Mouse (Mus musculus) liver, adult 2 months (tissue): ENCODE data around the gene Cope. TPM values are rescaled to one million over a fixed set of nuclear protein-coding genes. Genes with fewer than 3 reads are reported as not detected.

Source experiments
- DNase-seq: peaks from one replicate; pipeline ENCODE4 v3.0.0-alpha.2; 2011; ENCODE audit warnings: low read depth, low spot score; ENCODE audit errors: extremely low read depth
- H3K27ac ChIP-seq: fragments of 200-500 bp; replicated peaks from 2 replicates; pipeline ENCODE4 v1.5.1; 2012; ENCODE audit warnings: low read depth, mild to moderate bottlenecking, control low read depth, inconsistent platforms, low read length; ENCODE audit not compliant: insufficient read depth
- H3K27me3 ChIP-seq: fragments of 200-500 bp; 2 replicates; pipeline ENCODE4 v1.6.1; 2012; ENCODE audit warnings: mild to moderate bottlenecking, moderate library complexity, low read length, inconsistent platforms; ENCODE audit not compliant: control insufficient read depth, insufficient read depth
- H3K36me3 ChIP-seq: fragments of 200-500 bp; 2 replicates; pipeline ENCODE4 v1.6.1; 2012; ENCODE audit warnings: low read length, inconsistent platforms; ENCODE audit not compliant: control insufficient read depth, insufficient read depth
- H3K4me1 ChIP-seq: fragments of 200-500 bp; 2 replicates; pipeline ENCODE4 v1.6.1; 2011; ENCODE audit warnings: low read length; ENCODE audit not compliant: control insufficient read depth, insufficient read depth
- H3K4me3 ChIP-seq: fragments of 200-500 bp; 2 replicates; pipeline ENCODE4 v1.5.1; 2011; ENCODE audit warnings: low read depth, mild to moderate bottlenecking, control low read depth, low read length, moderate library complexity; ENCODE audit not compliant: insufficient read depth
- H3K79me2 ChIP-seq: fragments of 200-500 bp; 2 replicates; pipeline ENCODE4 v1.6.1; 2012; ENCODE audit warnings: inconsistent platforms, mild to moderate bottlenecking, low read length, moderate library complexity; ENCODE audit not compliant: control insufficient read depth, insufficient read depth
- H3K9ac ChIP-seq: fragments of 200-500 bp; 2 replicates; pipeline ENCODE4 v1.6.1; 2012; ENCODE audit warnings: low read depth, mild to moderate bottlenecking, control low read depth, inconsistent platforms, low read length
- CTCF ChIP-seq: fragments of 200-500 bp; IDR thresholded peaks from 2 replicates; pipeline ENCODE4 v1.5.1; 2011; ENCODE audit warnings: low read depth, low read length, control low read depth
- POLR2A ChIP-seq: fragments of 200-500 bp; IDR thresholded peaks from 2 replicates; pipeline ENCODE4 v1.6.1; 2011; ENCODE audit warnings: low read length, control low read depth; ENCODE audit not compliant: insufficient read depth; ENCODE audit errors: extremely low read depth
- whole genome bisulfite sequencing: fragments of 180-500 bp; shearing (Covaris S2); methylation state at CpG from one replicate; pipeline ENCODE4 v1.1.7; 2018; 5-methylcytosine and 5-hydroxymethylcytosine counted together
- polyA plus RNA-seq: library from polyadenylated mRNA; depleted of rRNA; stranded (reverse); fragments of >200 nt; gene quantifications from 2 replicates; pipeline ENCODE4 v1.2.3, GENCODE M21; 2012; rRNA removed
- total RNA-seq: library from RNA; depleted of rRNA; stranded (reverse); fragments of >200 nt; gene quantifications from 2 replicates; pipeline ENCODE4 v1.2.3, GENCODE M21; 2014; rRNA removed

The Cope gene
- total and polyA plus RNA-seq, 2 experiments, result 169 to 394 TPM

DNA sequence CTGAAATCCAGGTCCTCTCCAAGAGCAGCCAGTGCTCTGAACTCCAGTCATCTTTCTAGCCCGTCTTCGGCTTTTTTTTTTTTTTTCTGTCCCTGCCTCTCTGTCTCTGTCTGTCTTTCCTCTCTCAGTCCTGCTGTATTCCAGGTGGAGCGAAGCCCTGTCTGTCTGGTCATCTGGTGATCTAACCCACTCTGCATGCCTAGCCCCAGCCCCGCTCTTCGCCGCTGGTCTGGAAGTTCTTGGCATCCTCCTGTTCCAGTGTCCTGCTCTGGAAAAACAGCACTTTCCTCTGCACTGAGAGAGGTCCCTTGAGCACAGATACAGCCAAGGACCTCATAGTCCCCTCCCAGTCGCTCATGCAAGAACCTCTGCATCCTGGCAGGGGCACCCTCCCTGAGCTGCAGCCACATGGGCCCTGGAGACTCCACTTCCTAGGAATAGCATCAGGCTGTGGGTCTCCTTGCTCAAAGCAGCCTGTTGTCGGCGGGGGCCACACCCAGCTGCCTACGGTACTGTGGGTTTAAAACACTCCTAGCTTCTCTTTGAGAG, 59.2 kb downstream of the Cope start:
- H3K4me3 ChIP-seq, result no peak overlapping the region
- no peak for DNase-seq
- no peaks in the 10 kb centered on the region for H3K36me3 ChIP-seq
- H3K27me3 ChIP-seq, result no peaks in the 10 kb centered on the region
- H3K4me1 ChIP-seq, result peaks cover 6% of the 10 kb centered on the region; the same call in 1 of the 2 replicates
- 94% methylated on average over 10 of the region's 10 CpGs for WGBS
- H3K27ac ChIP-seq, result no peak overlapping the region
- no peaks in the 10 kb centered on the region for H3K79me2 ChIP-seq
- H3K9ac ChIP-seq, result no peak overlapping the region
- TF ChIP-seq CTCF (no peak), POLR2A (no peak)

Other genes starting within 250 kb of the Cope start
- 43.8 and 67.9 TPM in 2 replicates for gene Tm6sf2, start 229.6 kb upstream of the Cope start, total RNA-seq
- gene Tm6sf2, start 229.6 kb upstream of the Cope start, polyA plus RNA-seq, result 152 and 203 TPM in 2 replicates
- 2.2 and 4.2 TPM in 2 replicates for gene Hapln4, start 219.1 kb upstream of the Cope start, total RNA-seq
- gene Hapln4, start 219.1 kb upstream of the Cope start, polyA plus RNA-seq, result 4.4 and 8.8 TPM in 2 replicates
- gene Ncan, start 181.6 kb upstream of the Cope start, total RNA-seq, result under 0.01 TPM in 1 of 2 replicates, not detected in the other
- not detected in 2 replicates for gene Ncan, start 181.6 kb upstream of the Cope start, polyA plus RNA-seq
- gene Nr2c2ap, start 171.2 kb upstream of the Cope start, total RNA-seq, result 3.3 and 4.4 TPM in 2 replicates
- gene Nr2c2ap, start 171.2 kb upstream of the Cope start, polyA plus RNA-seq, result 15.0 and 16.6 TPM in 2 replicates
- 9.4 and 13.6 TPM in 2 replicates for gene Rfxank, start 163.4 kb upstream of the Cope start, total RNA-seq
- 16.0 and 27.8 TPM in 2 replicates for gene Rfxank, start 163.4 kb upstream of the Cope start, polyA plus RNA-seq
- gene Borcs8, start 163.0 kb upstream of the Cope start, total RNA-seq, result 20.1 and 20.7 TPM in 2 replicates
- gene Borcs8, start 163.0 kb upstream of the Cope start, polyA plus RNA-seq, result 53.4 and 55.0 TPM in 2 replicates
- gene Mef2b, start 162.8 kb upstream of the Cope start, total RNA-seq, result 0.09 and 0.34 TPM in 2 replicates
- gene Mef2b, start 162.8 kb upstream of the Cope start, polyA plus RNA-seq, result not detected in 2 replicates
- 18.3 and 20.4 TPM in 2 replicates for gene Tmem161a, start 130.2 kb upstream of the Cope start, total RNA-seq
- gene Tmem161a, start 130.2 kb upstream of the Cope start, polyA plus RNA-seq, result 40.4 and 60.4 TPM in 2 replicates
- 31.4 and 48.5 TPM in 2 replicates for gene Slc25a42, start 90.2 kb upstream of the Cope start, total RNA-seq
- 96.9 and 117 TPM in 2 replicates for gene Slc25a42, start 90.2 kb upstream of the Cope start, polyA plus RNA-seq
- gene Sugp2, start 68.3 kb upstream of the Cope start, total RNA-seq, result 5.3 and 7.0 TPM in 2 replicates
- 9.7 and 12.4 TPM in 2 replicates for gene Sugp2, start 68.3 kb upstream of the Cope start, polyA plus RNA-seq
- gene Armc6, start 68.1 kb upstream of the Cope start, total RNA-seq, result 4.4 and 6.2 TPM in 2 replicates
- 9.6 and 11.6 TPM in 2 replicates for gene Armc6, start 68.1 kb upstream of the Cope start, polyA plus RNA-seq
- 1.4 and 2.6 TPM in 2 replicates for gene Homer3, start 19.7 kb upstream of the Cope start, total RNA-seq
- gene Homer3, start 19.7 kb upstream of the Cope start, polyA plus RNA-seq, result 3.1 and 3.7 TPM in 2 replicates
- gene Ddx49, start within 50 bp of the Cope start, total RNA-seq, result 19.3 and 22.7 TPM in 2 replicates
- gene Ddx49, start within 50 bp of the Cope start, polyA plus RNA-seq, result 24.4 and 36.5 TPM in 2 replicates
- gene Cers1, start 13.3 kb downstream of the Cope start, total RNA-seq, result not detected in 2 replicates
- gene Cers1, start 13.3 kb downstream of the Cope start, polyA plus RNA-seq, result 0.04 TPM in 2 replicates
- gene Gdf1, start 27.3 kb downstream of the Cope start, total RNA-seq, result not detected in 2 replicates
- not detected in 2 replicates for gene Gdf1, start 27.3 kb downstream of the Cope start, polyA plus RNA-seq
- 19.0 and 26.3 TPM in 2 replicates for gene Upf1, start 50.8 kb downstream of the Cope start, total RNA-seq
- gene Upf1, start 50.8 kb downstream of the Cope start, polyA plus RNA-seq, result 20.3 and 22.3 TPM in 2 replicates
- not detected in 2 replicates for gene Comp, start 71.0 kb downstream of the Cope start, total RNA-seq
- gene Comp, start 71.0 kb downstream of the Cope start, polyA plus RNA-seq, result 0.24 TPM in 1 of 2 replicates, not detected in the other
- 1.2 and 1.9 TPM in 2 replicates for gene Crtc1, start 137.1 kb downstream of the Cope start, total RNA-seq
- 6.9 and 8.2 TPM in 2 replicates for gene Crtc1, start 137.1 kb downstream of the Cope start, polyA plus RNA-seq
- gene Klhl26, start 174.4 kb downstream of the Cope start, total RNA-seq, result 3.5 and 4.5 TPM in 2 replicates
- 13.7 and 15.3 TPM in 2 replicates for gene Klhl26, start 174.4 kb downstream of the Cope start, polyA plus RNA-seq
- 0.34 TPM in 1 of 2 replicates, not detected in the other for gene Tmem59l, start 184.8 kb downstream of the Cope start, total RNA-seq
- 0.10 TPM in 1 of 2 replicates, not detected in the other for gene Tmem59l, start 184.8 kb downstream of the Cope start, polyA plus RNA-seq
- not detected in 2 replicates for gene Crlf1, start 190.6 kb downstream of the Cope start, total RNA-seq
- not detected in 2 replicates for gene Crlf1, start 190.6 kb downstream of the Cope start, polyA plus RNA-seq
- gene Rex1bd, start 204.2 kb downstream of the Cope start, total RNA-seq, result 60.8 and 75.2 TPM in 2 replicates
- gene Rex1bd, start 204.2 kb downstream of the Cope start, polyA plus RNA-seq, result 141 and 152 TPM in 2 replicates
- gene Uba52, start 208.3 kb downstream of the Cope start, total RNA-seq, result 750 and 1,062 TPM in 2 replicates
- gene Uba52, start 208.3 kb downstream of the Cope start, polyA plus RNA-seq, result 596 and 770 TPM in 2 replicates
- 271 and 321 TPM in 2 replicates for gene Fkbp8, start 225.2 kb downstream of the Cope start, total RNA-seq
- 455 and 489 TPM in 2 replicates for gene Fkbp8, start 225.2 kb downstream of the Cope start, polyA plus RNA-seq
- gene Kxd1, start 225.4 kb downstream of the Cope start, total RNA-seq, result 36.7 and 42.6 TPM in 2 replicates
- gene Kxd1, start 225.4 kb downstream of the Cope start, polyA plus RNA-seq, result 68.4 and 72.3 TPM in 2 replicates
- 10.0 and 13.6 TPM in 2 replicates for gene Ell, start 236.9 kb downstream of the Cope start, total RNA-seq
- 19.6 and 25.0 TPM in 2 replicates for gene Ell, start 236.9 kb downstream of the Cope start, polyA plus RNA-seq